Mouse (Mus musculus) R1 (cell line): ENCODE data around the gene Cbfa2t2.
A peak's percentile ranks its signal among the peaks of the same experiment; 100 is the strongest.

Source experiments
- DNase-seq: peaks from one replicate; pipeline ENCODE4 v3.0.0-alpha.2; 2018; ENCODE audit warnings: low read depth, low spot score

Cbfa2t2 gene

DNA sequence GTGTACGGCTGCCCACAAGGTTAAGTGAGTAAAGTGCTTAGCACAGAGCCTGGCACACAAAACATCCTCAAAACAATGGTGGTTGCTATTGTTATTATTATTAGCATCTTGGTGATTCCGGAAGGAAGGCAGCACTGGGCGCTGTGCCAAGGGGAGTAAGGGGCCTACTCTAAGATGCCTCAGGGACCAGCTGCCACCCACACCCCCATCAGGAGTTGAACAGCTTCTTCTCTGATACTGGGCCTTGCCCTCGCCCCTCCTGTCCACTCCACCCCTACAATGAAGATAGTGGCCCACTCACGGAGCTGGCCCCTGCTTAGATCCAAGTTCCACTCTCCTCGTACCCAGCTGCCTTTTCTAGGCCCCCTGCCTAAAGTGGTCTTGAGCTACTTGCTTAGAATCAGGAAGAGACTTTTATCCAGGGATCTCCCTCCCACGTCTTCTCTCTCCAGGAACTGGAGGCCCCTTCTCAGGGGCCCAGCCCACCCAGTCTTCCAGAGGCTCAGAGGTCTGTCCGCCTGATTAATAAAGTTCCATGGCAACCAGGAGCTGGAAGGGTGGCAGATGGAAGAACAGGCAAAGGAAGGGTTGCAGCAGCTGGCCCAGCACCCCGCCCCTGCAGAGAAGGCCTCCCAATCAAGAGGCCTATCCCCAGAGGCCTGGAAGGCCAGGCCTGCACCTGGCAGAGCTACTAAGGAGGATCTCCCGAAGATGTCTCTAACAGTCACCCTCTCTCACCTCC, 132.2 kb downstream of the Cbfa2t2 start:
- peak; percentile 77 for DNase-seq

DNA sequence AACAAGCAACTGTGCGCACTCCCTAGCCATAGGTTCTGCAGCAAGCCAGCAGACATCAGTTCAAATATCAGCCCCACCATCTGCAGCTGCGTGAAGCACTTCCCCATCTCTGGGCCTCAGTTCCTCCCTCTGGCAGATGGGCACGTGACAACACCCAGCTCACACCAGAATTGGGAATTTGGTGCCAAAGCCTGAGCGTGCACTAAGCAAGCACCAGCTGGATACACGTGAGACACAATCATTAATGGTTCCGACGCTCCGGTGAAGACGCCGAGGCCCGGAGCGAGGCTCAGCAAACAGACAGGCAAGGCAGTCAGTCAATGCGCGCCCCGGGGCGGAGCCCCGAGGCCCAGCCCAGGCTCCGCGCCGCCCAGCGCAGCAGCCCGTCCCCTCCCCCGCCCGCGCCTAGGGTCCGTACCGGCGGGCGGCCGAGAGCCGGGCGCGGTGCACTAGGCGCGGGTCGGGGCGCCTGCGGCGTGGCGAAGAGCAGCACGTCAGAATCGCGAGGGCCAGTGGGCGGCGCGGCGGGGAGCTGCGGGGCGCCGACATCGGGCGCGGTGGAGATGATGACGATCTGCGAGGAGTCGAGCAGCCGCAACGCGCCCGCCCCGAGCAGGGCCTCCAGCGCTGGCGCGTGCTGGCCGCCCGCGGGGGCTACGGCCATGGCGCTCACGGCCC, 132.9 kb downstream of the Cbfa2t2 start:
- DNase-seq: peak; percentile 84

DNA sequence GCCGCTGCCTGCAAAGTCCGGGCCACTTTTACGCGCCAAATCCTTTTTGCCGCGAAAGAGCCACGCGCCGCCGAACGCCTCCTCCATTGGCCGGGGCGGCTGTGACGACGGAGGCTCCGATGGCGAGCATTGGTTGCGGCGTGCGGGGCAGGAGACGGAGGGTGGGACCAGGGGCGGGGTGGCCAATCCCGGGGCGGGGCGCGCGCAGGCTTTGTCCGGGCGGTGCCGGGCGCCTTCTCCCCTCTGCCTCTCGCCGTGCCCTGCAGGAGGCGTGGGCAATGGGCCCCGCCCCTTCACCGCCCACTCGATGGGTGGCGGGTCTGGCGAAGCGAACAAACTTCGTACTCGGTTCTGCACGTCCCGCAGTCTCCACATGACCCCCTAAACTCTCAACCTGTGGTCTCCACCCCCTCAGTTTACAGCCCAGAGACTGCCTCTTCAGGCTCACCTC, 133.6 kb downstream of the Cbfa2t2 start, which contains the start of gene E2f1:
Gene E2f1 (minus strand): TSS at position 57 of the 451 bp plus-strand sequence.
- peak; percentile 96 for DNase-seq

DNA sequence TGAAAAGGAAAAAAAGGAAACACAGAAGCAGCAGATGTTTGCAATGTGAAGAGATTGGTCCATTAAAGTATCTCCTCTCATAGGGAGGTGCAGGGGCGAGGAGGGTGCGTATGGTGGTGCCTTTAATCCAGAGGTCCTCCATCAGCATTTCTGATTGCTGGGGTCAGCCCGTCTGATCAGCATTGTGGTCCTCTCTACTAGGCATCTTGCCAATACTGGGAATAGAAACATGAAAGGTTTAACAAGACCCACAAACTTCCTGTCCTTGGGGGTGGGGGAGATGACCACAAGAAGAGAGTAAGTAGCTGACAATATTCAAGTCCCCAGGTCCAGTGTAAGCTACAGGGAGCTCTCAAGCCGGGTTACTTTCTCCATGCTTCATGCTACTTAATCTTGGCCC, 134.4 kb downstream of the Cbfa2t2 start:
- no peak for DNase-seq

DNA sequence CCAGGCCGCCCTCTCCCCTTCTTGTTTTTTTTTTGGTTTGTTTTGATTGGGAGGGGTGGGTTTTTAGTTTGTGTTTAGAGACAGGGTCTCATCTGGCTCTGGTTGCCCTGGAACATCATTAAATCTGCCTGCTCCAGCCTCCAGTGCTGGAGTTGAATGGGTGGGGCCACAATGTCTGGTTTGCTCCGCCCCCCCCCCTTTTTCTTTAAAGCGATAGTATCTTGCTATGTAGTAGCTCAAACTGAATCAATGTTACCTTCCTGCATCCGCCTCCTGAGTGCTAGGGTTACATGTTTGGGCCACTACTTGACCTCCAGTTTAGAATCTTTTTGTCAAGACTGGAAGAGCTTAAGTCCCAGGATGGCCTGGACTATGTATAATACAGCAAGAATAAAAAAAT, 135.0 kb downstream of the Cbfa2t2 start:
- peak; percentile 56 for DNase-seq

DNA sequence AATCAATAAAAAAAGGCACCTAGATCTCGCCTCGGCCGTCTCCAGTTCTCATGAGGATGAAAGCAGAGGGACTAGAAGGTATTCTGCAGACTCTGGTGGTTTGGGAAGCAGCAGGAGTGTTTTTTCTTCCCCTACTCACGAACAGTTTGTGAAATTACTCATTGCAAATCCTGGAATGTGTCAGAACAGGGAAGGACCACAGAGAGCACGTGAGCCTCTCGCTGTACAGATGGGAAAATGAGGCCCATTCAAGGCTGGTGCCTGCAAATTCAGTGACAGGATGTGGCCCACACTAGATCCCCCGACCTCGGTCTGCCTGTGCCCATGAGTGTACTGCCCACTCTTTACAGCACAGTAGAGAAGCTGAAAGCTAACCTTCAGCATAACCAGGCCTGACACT, 135.7 kb downstream of the Cbfa2t2 start:
- DNase-seq: no peak

DNA sequence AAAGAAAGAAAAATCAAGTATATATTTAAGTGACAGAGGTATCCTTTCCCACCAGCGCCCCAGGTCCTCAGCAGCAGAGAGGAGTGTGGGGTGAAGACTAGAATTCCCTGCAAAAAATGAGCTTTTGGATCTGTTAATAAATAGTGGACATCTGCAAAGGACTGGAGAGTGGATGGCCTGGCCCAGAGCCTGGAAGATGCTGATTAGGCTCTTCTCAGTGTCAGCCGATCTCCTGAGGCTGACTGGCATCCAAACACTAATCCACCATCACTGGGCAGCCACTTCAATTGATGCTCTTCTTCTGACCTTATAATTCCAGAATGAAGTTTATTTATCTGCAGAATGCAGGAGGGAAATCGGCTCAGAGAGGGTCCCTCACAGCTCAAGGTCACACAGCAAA, 136.7 kb downstream of the Cbfa2t2 start:
- DNase-seq: no peak

DNA sequence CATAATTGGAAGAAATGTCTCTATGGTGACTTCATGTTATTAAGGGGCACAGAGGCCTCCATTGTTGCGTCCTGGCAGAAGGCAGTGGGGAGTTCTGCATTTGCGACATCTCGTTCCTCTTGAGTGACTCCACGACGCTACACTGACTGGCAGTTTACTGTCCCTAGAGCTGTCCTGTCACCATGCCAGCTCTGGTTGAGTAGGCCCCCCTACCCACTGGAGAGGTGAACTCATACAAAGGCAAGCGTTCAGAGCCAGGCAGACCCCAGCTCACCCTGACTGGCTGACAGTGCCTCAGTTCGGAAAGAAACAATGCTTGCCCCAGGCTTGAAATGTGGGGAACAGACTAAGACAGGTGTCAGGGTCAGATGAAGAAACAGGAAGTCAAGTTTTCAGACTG, 138.0 kb downstream of the Cbfa2t2 start:
- no peak for DNase-seq

DNA sequence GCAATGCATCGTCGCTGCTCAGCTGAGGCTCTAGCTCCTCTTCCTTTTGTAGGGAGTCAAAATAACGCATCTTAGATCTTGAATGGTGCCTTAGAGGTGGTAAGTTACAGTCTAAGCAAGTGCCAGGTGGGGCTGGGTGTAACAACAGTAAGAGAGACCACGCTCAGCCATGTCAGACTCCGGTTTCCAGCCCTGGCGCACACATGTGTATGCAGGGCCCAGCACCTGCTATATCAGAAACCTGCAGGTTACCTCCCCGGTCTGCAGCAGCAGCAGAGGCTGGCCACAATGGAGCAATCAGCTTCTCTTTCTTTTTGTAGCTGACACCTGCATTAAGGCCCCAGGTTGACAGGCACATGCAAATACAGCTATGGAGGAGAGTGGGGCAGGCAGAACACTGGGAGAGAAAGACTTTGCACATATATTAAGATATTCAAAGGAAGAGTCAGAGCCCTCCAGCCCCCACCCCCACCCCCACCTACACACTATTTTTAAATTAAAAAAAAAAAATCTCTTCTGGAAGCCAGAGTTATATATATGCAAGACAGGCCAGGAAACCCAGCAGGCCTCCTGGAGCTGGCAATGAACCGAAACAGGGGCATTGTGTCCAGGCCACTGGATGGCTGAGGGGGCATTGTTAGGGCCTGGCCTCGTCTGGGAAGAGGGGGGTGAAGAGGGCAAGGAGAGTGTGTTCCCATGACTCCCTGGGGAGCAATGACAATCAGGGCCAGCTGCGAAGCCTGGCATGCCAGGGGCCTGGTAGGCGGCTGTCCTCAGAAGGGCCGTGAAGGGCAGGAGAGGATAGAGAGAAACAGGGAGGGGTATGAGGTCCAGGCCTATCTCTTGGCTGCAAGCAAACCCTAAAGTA, 140.8 kb downstream of the Cbfa2t2 start:
- DNase-seq: no peak

DNA sequence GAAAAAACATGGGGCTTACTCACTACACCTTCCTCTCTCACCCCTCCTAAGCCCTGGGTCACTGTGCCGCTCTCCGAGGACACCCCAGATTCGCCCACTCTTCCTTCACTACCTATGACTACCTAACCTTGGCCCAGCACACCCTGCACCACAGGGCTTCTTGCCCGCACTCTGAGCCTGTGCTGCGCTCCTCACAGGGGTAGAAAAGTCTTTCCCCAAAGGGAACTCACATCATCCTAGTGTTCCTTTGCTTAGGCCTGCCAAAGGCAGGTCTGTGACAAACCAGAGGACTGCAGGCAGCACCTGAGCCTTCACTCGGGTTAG, 141.4 kb downstream of the Cbfa2t2 start:
- DNase-seq: no peak

DNA sequence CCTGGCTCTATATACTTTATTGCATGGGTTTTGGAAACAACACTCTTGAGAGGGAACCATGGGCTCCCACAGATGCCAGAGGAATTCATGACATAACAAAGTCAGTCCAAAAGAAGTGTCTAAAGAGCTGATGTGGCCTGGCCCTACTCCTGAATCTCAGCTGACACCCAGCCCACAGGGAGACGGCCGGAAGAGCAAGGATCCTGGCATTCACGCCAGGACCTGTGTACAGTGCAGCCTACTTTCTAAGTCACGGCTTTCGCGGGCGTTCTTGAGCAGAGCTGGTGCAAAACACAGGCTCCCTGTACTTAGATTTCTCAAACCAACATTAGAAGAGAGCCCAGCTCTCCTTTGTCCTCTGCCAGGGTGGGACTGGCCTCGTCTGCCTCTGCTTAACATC, 144.3 kb downstream of the Cbfa2t2 start:
- DNase-seq: no peak

DNA sequence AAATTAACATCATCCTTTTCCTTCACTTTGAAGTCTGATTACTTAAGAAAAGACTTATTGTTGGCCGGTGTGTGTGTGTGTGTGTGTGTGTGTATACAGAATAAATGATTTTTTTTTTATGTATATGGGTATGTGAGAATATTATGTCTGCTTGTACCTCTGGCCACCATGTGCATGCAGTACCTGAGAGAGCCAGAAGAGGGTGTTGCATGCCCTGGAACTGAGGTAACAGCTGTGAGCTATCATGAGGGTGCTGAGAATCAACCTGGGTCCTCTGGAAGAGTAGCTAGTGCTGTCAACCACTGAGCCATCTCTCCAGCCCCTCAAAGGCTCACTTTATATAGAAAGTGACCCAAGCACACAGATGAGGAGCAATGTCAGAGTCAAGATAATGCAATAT, 145.1 kb downstream of the Cbfa2t2 start:
- DNase-seq: peak; percentile 72

DNA sequence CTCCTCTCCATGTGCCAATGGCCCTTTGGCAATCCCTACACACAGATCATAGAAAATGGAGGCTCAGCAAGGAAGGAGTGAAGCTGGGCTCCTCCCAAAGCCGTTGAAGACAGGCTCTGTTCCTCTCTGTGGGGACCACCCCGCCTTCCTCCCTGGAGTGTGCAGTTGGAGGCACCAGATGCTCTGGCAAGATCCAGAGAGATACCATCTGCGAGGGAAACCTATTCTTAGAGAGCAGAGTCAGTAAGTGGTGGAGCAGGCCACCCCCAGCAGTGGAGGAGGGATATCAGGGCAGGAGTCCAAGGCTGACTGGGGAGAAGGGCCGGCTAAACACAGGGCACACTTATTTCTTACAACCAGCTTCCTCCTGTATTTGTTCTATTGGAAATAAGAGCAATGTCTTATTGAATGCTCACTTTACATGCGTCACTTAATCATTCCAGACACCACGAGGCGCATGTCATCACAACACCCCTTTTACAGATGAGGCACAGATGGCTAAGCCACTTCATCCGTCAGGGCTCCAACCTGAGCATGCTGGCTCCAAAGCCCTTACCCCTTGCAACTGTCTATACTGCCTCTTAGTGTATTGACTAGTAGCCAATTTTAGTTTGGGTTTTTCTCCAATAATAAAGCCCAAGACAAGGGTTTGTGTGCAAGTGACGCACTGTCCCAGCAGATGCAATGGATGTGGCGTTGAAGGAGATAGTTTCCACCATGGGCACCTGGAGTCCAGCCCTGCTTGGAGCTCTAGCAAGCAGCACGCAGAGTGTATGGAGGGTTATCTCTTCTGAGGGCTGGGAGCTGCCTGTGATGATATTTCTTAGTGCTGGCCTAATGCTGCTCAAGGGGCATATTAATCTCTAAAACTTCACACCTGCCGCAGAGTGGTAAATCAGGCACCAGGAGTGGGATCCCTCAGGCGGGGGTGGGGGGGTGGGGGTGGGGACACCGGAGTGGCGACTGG, 147.9 kb downstream of the Cbfa2t2 start:
- no peak for DNase-seq

DNA sequence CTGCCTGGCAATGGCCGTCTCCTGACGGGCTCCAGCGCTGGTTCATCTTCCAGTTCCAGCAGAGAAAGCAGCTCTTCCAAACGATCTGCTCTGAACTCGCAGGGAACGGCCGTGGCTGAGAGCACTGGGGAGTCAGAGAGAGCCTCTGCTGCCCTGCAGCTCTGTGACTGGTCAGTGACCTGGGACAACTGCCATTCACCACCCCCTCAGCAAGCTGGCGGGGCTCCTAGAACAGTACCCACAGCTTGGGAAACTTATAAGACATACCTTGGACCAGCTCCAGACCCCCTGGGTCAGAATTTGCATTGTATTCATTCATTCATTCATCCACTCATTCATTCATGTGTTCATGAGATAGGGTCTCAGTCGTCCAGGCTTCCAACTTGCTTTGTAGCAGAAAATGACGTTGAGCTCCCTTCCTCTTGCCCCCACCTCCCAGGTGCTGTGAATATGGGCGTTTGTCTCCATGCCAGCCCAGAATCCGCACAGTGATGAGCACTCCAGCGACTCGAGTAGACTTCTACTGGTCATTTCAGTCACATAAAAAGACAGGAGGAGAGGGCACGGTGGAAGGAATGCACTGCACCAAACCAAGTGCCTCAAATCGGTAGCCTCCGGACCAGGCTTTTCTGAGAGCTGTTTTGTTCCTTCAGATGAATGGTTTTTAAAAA, 148.8 kb downstream of the Cbfa2t2 start:
- no peak for DNase-seq

DNA sequence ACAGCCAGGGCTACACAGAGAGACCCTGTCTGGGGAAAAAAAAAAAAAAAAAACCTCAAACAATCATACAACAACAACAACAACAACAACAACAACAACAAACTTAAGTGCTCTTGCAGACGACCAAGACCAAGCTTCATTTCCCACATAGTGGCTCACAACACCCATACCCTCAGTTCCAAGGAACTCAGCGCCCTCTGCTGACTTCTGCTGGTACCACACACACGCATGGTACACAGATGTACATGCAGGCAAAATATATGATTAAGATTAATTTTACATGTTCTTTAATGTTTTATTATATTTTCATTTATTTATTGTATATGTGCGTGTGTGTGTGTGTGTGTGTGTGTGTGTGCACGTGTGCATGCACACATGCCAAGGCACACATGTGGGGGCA, 150.1 kb downstream of the Cbfa2t2 start:
- peak; percentile 83 for DNase-seq
